26 mouse cellular contexts compared by ENCODE assay signal in the genomic region with DNA sequence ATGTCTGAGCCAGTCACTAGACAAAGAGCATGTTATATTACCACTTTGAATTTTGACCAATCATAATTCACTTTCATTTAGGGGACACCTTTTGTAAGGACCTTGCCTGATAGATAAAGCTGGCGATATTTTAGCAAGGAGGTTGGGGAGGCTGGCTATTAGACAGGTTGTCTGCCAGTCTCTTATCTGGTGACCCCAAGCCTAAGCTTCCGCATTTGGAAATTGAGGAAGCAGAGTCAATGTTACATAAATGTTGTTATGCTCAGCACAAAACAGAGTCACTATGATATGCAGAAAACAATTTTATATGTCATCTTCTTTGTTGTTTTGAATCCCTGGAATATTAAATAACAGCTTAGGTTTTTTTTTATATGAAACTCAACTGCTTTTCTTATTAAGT.
DNase-seq lines count a peak whose midpoint lies in the region; ATAC-seq lines count a peak whose summit lies in the region.
"Had no signal": no experiment of that assay in that cellular context is flagged by ENCODE, and none has a peak within 500 bp of the region (broad histone marks: within the 10 kb centered on the region; RNA-seq: fewer than 3 reads in every experiment).

No protein-coding gene starts in this region.

- H3K4me3 ChIP-seq in midbrain, embryonic 14.5 days (replicated peaks; ENCODE audit: low read depth, low read length) = no peak overlapping the region
- no peak overlapping the region for H3K4me3 ChIP-seq in midbrain, embryonic 16.5 days (ENCODE audit: low read depth, low read length)
- H3K4me3 ChIP-seq: forebrain, embryonic 10.5 days; forebrain, embryonic 13.5 days; heart, adult 2 months; heart, embryonic 10.5 days; heart, embryonic 13.5 days; hindbrain, embryonic 12.5 days; hindbrain, embryonic 15.5 days had no signal

- no peak overlapping the region for H3K9ac ChIP-seq in midbrain, embryonic 14.5 days (replicated peaks; ENCODE audit: low read length)
- no peak overlapping the region for H3K9ac ChIP-seq in midbrain, embryonic 16.5 days (ENCODE audit: low read depth, low read length)
- H3K9ac ChIP-seq: forebrain, embryonic 13.5 days; heart, embryonic 13.5 days; hindbrain, embryonic 12.5 days; hindbrain, embryonic 15.5 days had no signal

- WGBS in midbrain, embryonic 14.5 days = 83% methylated on average over 2 of the region's 2 CpGs
- WGBS in midbrain, embryonic 16.5 days = 90% methylated on average over 2 of the region's 2 CpGs

- H3K27ac ChIP-seq in midbrain, embryonic 14.5 days (replicated peaks; ENCODE audit: low read depth, low read length) = peak overlapping the region; percentile 27; the same call in 1 of the 2 replicates
- no peak overlapping the region for H3K27ac ChIP-seq in midbrain, embryonic 16.5 days (ENCODE audit: low read length)
- H3K27ac ChIP-seq: forebrain, embryonic 10.5 days; forebrain, embryonic 13.5 days; heart, adult 2 months; heart, embryonic 10.5 days; heart, embryonic 13.5 days; hindbrain, embryonic 12.5 days; hindbrain, embryonic 15.5 days had no signal

- no peak for ATAC-seq in midbrain, embryonic 14.5 days (ENCODE audit: low FRiP score, low TSS enrichment)
- ATAC-seq in midbrain, embryonic 16.5 days = no peak
- ATAC-seq in common myeloid progenitor, adult 5-6 weeks (replicated peaks; ENCODE audit: low read depth, poor library complexity, severe bottlenecking) = peak; percentile 69; the same call in 1 of the 2 replicates
- peak; percentile 59; the same call in 1 of the 2 replicates for ATAC-seq in megakaryocyte, adult 5-6 weeks (ENCODE audit: poor library complexity, severe bottlenecking)
- no peak for ATAC-seq in megakaryocyte-erythroid progenitor cell, adult 5-6 weeks (replicated peaks; ENCODE audit: low FRiP score, low TSS enrichment, poor library complexity, severe bottlenecking)
- ATAC-seq: activated CD4-positive, CD25-positive, alpha-beta regulatory T cell, adult 4 months; CD4-positive, CD25-positive, alpha-beta regulatory T cell, adult 4 months; forebrain, embryonic 13.5 days; forebrain, embryonic 16.5 days had no signal

- no peak for DNase-seq in midbrain, embryonic 14.5 days
- DNase-seq in layer of hippocampus, adult 11-12 months (ENCODE audit: low spot score) = no peak
- DNase-seq: adrenal gland, adult 8-10 months; adrenal gland, postnatal 25 days; cerebellum, adult 11-12 months; cerebellum, adult 8-10 months; cerebellum, postnatal 10 days; cerebellum, postnatal 36 days; gastrocnemius, postnatal 10 days; gastrocnemius, postnatal 36 days; heart, adult 2 months; heart, postnatal 14 days; heart, postnatal 4 days had no signal

- H3K36me3 ChIP-seq in midbrain, embryonic 14.5 days (ENCODE audit: control insufficient read depth, insufficient read depth, low read length) = no peaks in the 10 kb centered on the region
- no peaks in the 10 kb centered on the region for H3K36me3 ChIP-seq in midbrain, embryonic 16.5 days (ENCODE audit: control insufficient read depth, insufficient read depth, low read length)
- H3K36me3 ChIP-seq: forebrain, embryonic 10.5 days; heart, embryonic 10.5 days; heart, embryonic 13.5 days; hindbrain, embryonic 12.5 days; hindbrain, embryonic 15.5 days had no signal

- H3K4me2 ChIP-seq in midbrain, embryonic 14.5 days (ENCODE audit: low read length) = no peak overlapping the region
- no peak overlapping the region for H3K4me2 ChIP-seq in midbrain, embryonic 16.5 days (ENCODE audit: low read length)
- H3K4me2 ChIP-seq: forebrain, embryonic 13.5 days; heart, embryonic 13.5 days; hindbrain, embryonic 12.5 days; hindbrain, embryonic 15.5 days had no signal

- H3K4me1 ChIP-seq in midbrain, embryonic 14.5 days (ENCODE audit: control insufficient read depth, insufficient read depth, low read length) = no peaks in the 10 kb centered on the region
- H3K4me1 ChIP-seq in midbrain, embryonic 16.5 days (ENCODE audit: control insufficient read depth, insufficient read depth, low read length) = no peaks in the 10 kb centered on the region
- H3K4me1 ChIP-seq: forebrain, embryonic 10.5 days; forebrain, embryonic 13.5 days; heart, embryonic 10.5 days; heart, embryonic 13.5 days; hindbrain, embryonic 12.5 days; hindbrain, embryonic 15.5 days had no signal

- H3K9me3 ChIP-seq in midbrain, embryonic 14.5 days (ENCODE audit: control insufficient read depth, low read length) = no peaks in the 10 kb centered on the region
- no peaks in the 10 kb centered on the region for H3K9me3 ChIP-seq in midbrain, embryonic 16.5 days (replicated peaks; ENCODE audit: control insufficient read depth, low read length, poor library complexity, severe bottlenecking)
- H3K9me3 ChIP-seq: forebrain, embryonic 10.5 days; forebrain, embryonic 13.5 days; heart, embryonic 10.5 days; heart, embryonic 13.5 days; hindbrain, embryonic 12.5 days; hindbrain, embryonic 15.5 days had no signal

- no peaks in the 10 kb centered on the region for H3K27me3 ChIP-seq in midbrain, embryonic 14.5 days (ENCODE audit: control insufficient read depth, insufficient read depth, low read length)
- no peaks in the 10 kb centered on the region for H3K27me3 ChIP-seq in midbrain, embryonic 16.5 days (ENCODE audit: control insufficient read depth, insufficient read depth, low read depth, low read length)
- H3K27me3 ChIP-seq: forebrain, embryonic 13.5 days; heart, embryonic 13.5 days; hindbrain, embryonic 12.5 days; hindbrain, embryonic 15.5 days had no signal

Comparison
In these comparisons a context has a peak if more than half of its experiments do, and no peak if none do; other contexts are left out.
1. ATAC-seq: peak in common myeloid progenitor, adult 5-6 weeks (single experiment) and megakaryocyte, adult 5-6 weeks (single experiment); none in midbrain, embryonic 14.5 days (single experiment), midbrain, embryonic 16.5 days (single experiment) and megakaryocyte-erythroid progenitor cell, adult 5-6 weeks (single experiment).